Mouse (Mus musculus): ENCODE results near the gene Ceacam18. TPM values are rescaled to one million over a fixed set of nuclear protein-coding genes. Genes with fewer than 3 reads are reported as not detected.

Ceacam18 gene
- not detected for total RNA-seq (2021)
- long read RNA-seq, experiment 1, result 0 reads
- long read RNA-seq, experiment 2, result 0 reads

DNA sequence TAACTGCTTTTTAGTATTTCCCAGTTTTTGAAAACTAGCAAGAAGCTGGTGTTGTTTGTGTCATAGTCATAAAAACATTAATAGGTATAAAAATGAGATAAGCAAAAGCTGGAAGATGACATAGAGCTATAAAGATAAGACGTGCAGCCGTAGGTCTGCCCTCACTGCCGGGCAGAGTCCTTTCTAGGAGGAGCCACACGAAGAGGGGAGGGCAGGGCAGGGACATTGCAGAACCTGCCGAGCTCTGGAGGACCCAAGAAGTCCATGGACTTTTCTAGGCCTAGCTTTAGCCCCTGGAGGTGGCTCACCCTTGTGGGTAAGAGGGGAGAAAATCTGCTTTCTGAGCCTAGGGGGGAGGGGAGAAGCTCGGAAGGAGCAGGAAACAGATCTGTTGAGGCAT is at the start of gene Ceacam18:
TSS of gene Ceacam18 (plus strand) at position 208 of the 400 bp plus-strand sequence.
- DNase-seq, result no peak
- intact Hi-C loops (cut with DNase I), result no loop called here
- H3K27ac ChIP-seq, result no peak within 1 kb of the TSS

DNA sequence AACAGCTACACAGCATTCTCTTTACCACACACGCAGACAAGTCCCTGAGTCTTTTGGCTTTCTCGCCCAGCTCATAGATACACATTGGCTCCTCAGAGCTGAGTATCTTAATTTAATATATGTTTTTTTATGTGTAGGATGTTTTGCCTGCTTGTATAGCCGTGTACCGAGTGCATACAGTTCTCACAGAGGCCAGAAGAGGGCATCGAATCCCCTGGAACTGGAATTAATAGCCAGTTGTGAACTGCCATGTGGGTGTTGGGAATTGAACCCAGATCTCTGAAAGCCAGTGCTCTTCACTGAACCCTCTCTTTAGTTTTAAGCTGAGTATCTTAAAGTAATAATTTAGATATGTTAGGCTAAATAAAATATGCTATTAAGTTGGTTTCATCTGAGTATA is 49.7 kb upstream of the Ceacam18 start:
- DNase-seq, result no peak
- H3K4me3 ChIP-seq, result no peak overlapping the region
- TF ChIP-seq CTCF (IDR thresholded peaks at IDR 0.05), result peak; percentile 22; the same call in 1 of the 2 replicates
- intact Hi-C loops (cut with DNase I), result loop anchor here (10.0 kb wide), 1 partner anchor 120 kb away; the partner anchor contains the start of gene Vsig10l
- H3K27ac ChIP-seq, result no peak overlapping the region

More for the DNA sequence above, at the start of gene Ceacam18:
- TF ChIP-seq CTCF (IDR thresholded peaks at IDR 0.05), result no peak
- no peak within 1 kb of the TSS for H3K4me3 ChIP-seq

DNA sequence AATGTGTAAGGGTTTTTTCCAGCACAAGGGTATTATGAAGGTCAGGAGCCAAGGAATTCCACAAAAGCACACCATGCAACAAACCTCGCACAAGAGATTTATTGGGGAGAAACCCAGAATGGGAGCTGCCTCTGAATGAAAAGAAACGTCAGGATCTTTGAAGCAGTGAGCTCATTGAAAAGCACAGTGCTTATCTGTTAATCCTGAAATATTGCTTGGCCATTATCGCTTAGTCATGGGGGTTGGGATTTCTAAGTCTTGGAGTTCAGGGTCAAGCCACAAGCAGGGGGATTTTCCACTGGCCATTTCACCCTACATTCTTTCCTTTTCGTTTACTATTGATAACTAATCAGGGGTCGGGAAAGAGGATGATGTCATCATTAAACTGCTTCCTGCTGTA is 32.6 kb upstream of the Ceacam18 start:
- no peak for DNase-seq
- H3K4me3 ChIP-seq, result no peak overlapping the region
- no peak for TF ChIP-seq CTCF (IDR thresholded peaks at IDR 0.05)
- no peak overlapping the region for H3K27ac ChIP-seq
- intact Hi-C loops (cut with DNase I), result no loop called here

DNA sequence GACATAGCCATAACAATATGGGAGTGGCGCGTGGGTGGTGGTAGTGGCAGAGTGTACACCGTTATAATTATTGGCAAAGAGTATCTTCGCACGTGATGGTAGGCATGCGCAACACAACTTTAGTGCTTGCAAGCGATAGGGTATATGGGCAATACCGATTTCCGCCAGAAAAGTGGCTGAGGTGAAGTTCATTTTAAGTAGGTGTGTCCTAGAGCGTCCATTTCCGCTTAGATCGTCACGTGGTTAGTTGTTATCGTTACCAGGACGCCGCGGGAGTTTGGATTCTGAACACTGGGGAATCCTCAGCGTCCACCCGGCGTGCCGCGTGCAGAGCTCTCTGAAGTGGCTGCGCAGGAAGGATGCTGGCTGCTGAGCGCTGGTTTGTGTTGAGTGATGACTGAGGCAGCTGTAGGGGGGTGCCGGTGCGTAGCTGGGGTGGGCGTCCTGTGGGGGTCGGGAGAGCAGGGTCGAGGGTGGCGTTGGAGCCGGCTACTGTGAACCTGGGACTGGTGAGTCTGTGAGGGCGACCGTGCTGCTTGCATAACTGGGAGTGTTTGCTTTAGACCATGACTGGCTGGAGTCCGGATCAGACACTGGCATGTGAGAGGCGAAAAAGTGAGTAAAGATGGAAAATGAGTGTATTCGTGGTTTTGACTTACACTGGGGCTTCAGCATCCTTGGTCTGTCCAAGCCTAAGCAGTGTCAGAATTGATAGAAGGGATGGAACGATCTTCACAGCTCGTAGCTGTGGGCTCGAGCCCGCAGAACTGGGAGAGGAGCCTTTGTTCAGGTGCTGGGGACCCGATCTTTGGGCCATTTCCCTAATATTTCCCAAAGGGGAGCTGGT is 27.4 kb upstream of the Ceacam18 start, which contains the start of gene Zfp819:
TSS of gene Zfp819 (plus strand) at position 274 of the 847 bp plus-strand sequence.
- peak; percentile 47 for DNase-seq
- Histone ChIP-seq H3K27ac (no peak within 1 kb of the TSS), H3K4me3 (peak within 1 kb of the TSS; percentile 65)
- intact Hi-C loops (cut with DNase I), result no loop called here
- no peak for TF ChIP-seq CTCF (IDR thresholded peaks at IDR 0.05)

- H3K4me3 ChIP-seq, result no peak overlapping the region
- no peak for TF ChIP-seq CTCF (IDR thresholded peaks at IDR 0.05)
- intact Hi-C loops (cut with DNase I), result no loop called here
- no peak for DNase-seq
- H3K27ac ChIP-seq, result no peak overlapping the region
Observed at GRCm38 (mm10) chr7:43607743-43608287, 26.7 kb upstream of the Ceacam18 start.

DNA sequence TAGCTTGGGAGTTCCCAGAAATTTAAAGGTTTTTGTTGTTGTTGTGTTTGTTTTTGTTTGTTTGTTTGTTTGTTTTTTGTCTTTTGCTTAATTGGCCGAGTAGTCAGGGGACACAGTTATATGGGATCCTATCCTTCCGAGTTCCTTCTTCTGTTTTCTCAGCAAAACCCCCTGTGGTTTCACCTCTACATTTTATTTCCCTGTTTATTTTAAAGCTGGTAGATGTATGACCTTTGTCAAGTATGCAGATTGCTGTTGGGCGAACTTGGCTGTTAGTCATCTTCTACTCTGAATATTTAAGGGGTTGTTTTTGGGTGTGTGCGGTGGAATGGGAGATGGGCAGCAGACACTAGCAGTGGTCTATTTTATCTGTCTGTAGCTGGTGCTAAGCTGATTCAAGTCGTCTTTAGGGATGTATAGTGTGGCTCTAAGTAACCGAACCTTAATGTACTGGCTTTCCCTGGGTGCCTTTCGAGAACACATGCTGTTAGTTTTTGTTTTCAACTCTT is 26.1 kb upstream of the Ceacam18 start:
- TF ChIP-seq CTCF (IDR thresholded peaks at IDR 0.05), result no peak
- H3K27ac ChIP-seq, result no peak overlapping the region
- no peak overlapping the region for H3K4me3 ChIP-seq
- no peak for DNase-seq
- intact Hi-C loops (cut with DNase I), result no loop called here

DNA sequence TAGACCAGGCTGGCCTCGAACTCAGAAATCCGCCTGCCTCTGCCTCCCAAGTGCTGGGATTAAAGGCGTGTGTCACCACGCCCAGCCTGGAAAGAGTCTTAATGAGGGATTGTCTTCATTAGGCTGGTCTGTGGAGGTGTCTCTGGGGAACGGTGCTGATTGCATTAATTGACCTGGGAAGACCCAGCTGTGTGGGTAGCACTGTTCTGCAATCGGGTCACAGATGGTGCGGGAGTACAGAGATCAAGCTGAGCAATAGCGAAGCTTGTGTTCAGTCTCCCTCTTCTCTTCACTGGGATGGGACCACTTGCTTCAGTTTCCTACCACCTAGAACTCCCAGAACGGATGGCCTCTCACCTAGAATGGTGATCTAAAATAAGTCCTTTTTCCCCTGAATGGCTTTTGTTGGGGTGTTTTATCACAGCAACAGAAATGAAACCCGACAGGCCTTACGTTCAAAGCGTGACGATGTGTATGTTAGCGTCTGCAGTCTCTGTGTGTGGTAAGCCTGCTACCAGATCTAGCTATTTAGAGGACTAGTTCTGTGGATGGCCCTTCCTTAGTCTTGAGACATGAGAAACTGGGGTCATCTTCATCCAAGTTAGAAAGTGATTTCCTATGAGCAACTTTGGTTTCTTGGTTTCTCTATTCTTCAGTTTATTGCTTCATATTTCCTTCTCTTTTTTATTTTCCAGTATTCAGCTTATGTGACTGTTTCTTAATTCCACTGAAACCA is 20.5 kb upstream of the Ceacam18 start:
- no peak for DNase-seq
- TF ChIP-seq CTCF (IDR thresholded peaks at IDR 0.05), result no peak
- no peak overlapping the region for H3K27ac ChIP-seq
- no peak overlapping the region for H3K4me3 ChIP-seq
- intact Hi-C loops (cut with DNase I), result no loop called here

GRCm38 (mm10) chr7:43622927-43623326 is 11.6 kb upstream of the Ceacam18 start:
- Histone ChIP-seq H3K27ac (no peak overlapping the region), H3K4me3 (no peak overlapping the region)
- intact Hi-C loops (cut with DNase I), result no loop called here
- no peak for TF ChIP-seq CTCF (IDR thresholded peaks at IDR 0.05)
- DNase-seq, result no peak

- intact Hi-C loops (cut with DNase I), result no loop called here
- no peak for TF ChIP-seq CTCF (IDR thresholded peaks at IDR 0.05)
- no peak overlapping the region for H3K27ac ChIP-seq
- no peak for DNase-seq
- no peak overlapping the region for H3K4me3 ChIP-seq
Observed at GRCm38 (mm10) chr7:43623819-43624218, 10.7 kb upstream of the Ceacam18 start.

DNA sequence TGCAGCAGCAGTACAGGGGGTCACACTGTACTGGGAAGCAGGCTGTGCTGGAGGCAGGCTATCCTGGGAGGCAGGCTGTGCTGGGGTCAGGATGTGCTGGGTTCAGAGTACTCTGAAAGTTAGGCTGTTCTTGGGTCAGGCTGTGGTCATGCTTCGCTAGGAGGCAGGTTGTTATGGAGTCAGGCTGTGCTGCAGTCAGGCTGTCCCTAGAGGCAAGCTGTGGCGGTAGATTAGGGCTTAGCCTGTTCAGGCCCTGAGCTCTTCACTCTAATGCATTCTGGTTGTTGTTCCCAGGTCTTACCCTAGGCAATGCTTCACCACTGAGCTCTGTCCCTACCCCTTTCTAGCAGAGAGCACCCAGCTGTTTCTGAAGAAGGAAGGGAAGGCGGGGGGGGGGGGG is 9.4 kb upstream of the Ceacam18 start:
- no peak for DNase-seq
- intact Hi-C loops (cut with DNase I), result no loop called here
- no peak for TF ChIP-seq CTCF (IDR thresholded peaks at IDR 0.05)

GRCm38 (mm10) chr7:43625794-43626422 is 8.6 kb upstream of the Ceacam18 start:
- intact Hi-C loops (cut with DNase I), result no loop called here
- DNase-seq, result no peak
- TF ChIP-seq CTCF (IDR thresholded peaks at IDR 0.05), result no peak
- Histone ChIP-seq H3K27ac (no peak overlapping the region), H3K4me3 (no peak overlapping the region)

More for the DNA sequence above, 9.4 kb upstream of the Ceacam18 start:
- Histone ChIP-seq H3K27ac (no peak overlapping the region), H3K4me3 (no peak overlapping the region)

GRCm38 (mm10) chr7:43633940-43634339 is 567 bp upstream of the Ceacam18 start:
- intact Hi-C loops (cut with DNase I), result no loop called here
- Histone ChIP-seq H3K27ac (no peak overlapping the region), H3K4me3 (no peak overlapping the region)
- no peak for TF ChIP-seq CTCF (IDR thresholded peaks at IDR 0.05)
- no peak for DNase-seq
